Mouse (Mus musculus) thymus, adult 18-20 months (tissue): ENCODE measurements around the gene Prame.
"Not testable (repeated sequence)": the region's sequence is repeated elsewhere in the genome, so short reads cannot be mapped to it uniquely, and the experiment has no call there.

Experiments
- DNase-seq, 2 experiments: peaks; one replicate each; pipeline ENCODE4 v3.0.0; 2022; ENCODE audit warnings: mixed read lengths in 2 of 2

Prame gene

GRCm38 (mm10) chrX:135627605-135628004, at the start of gene Prame:
Gene Prame, minus strand, starts transcription at chrX:135627705.
- no peak for DNase-seq

GRCm38 (mm10) chrX:135652173-135652772, 24.8 kb upstream of the Prame start:
- no peak for DNase-seq

GRCm38 (mm10) chrX:135601298-135602029, 26.0 kb downstream of the Prame start:
- peak in 1 of 2 experiments; percentile 6 for DNase-seq

- no peak for DNase-seq
These were observed 28.8 kb downstream of the Prame start, which contains the start of gene Nxf7 for GRCm38 (mm10) chrX:135598677-135599076. Gene Nxf7, minus strand, starts transcription at chrX:135598777.

- DNase-seq: no peak
These were observed 29.4 kb downstream of the Prame start for GRCm38 (mm10) chrX:135598096-135598495.

- no peak for DNase-seq
These were observed 51.1 kb downstream of the Prame start for GRCm38 (mm10) chrX:135576412-135576811.

- not testable (repeated sequence) for DNase-seq
These were observed 52.4 kb downstream of the Prame start for GRCm38 (mm10) chrX:135574958-135575628.

GRCm38 (mm10) chrX:135574261-135574957, 53.1 kb downstream of the Prame start:
- not testable (repeated sequence) for DNase-seq

GRCm38 (mm10) chrX:135569467-135569866, 58.0 kb downstream of the Prame start:
- peak in 1 of 2 experiments; percentile 3 for DNase-seq

- DNase-seq: peak; percentile 16 to 34
These were observed 62.6 kb downstream of the Prame start for GRCm38 (mm10) chrX:135564934-135565333.
